Mouse (Mus musculus) forebrain, embryonic 11.5 days (tissue): ENCODE results near the gene 2310061I04Rik. TPM values are rescaled to one million over a fixed set of nuclear protein-coding genes. Genes with fewer than 3 reads are reported as not detected.

Experiments used
- ATAC-seq: fragments of 200-750 bp; cut with Nextera tagmentation; replicated peaks from 2 replicates; pipeline ENCODE4 v1.8.0; 2017; ENCODE audit warnings: moderate TSS enrichment; ENCODE audit not compliant: low FRiP score
- DNase-seq: peaks from one replicate; pipeline ENCODE4 v3.0.0-alpha.2; 2017; ENCODE audit warnings: low spot score
- H3K27ac ChIP-seq: fragments of 300-500 bp; sonication (generic); 2 replicates; pipeline ENCODE4 v1.5.1; 2014; ENCODE audit warnings: low read depth, low read length
- H3K27me3 ChIP-seq: fragments of 300-500 bp; sonication (generic); 2 replicates; pipeline ENCODE4 v1.6.1; 2014; ENCODE audit warnings: mild to moderate bottlenecking, low read length, mixed read lengths; ENCODE audit not compliant: control insufficient read depth, insufficient read depth
- H3K36me3 ChIP-seq: fragments of 300-500 bp; sonication (generic); 2 replicates; pipeline ENCODE4 v1.6.1; 2014; ENCODE audit warnings: mild to moderate bottlenecking, low read length, moderate library complexity, mixed read lengths; ENCODE audit not compliant: control insufficient read depth, insufficient read depth
- H3K4me1 ChIP-seq: fragments of 300-500 bp; sonication (generic); replicated peaks from 2 replicates; pipeline ENCODE4 v1.6.1; 2014; ENCODE audit warnings: low read length, mixed read lengths; ENCODE audit not compliant: control insufficient read depth, insufficient read depth
- H3K4me2 ChIP-seq: fragments of 300-500 bp; sonication (generic); 2 replicates; pipeline ENCODE4 v1.6.1; 2014; ENCODE audit warnings: low read depth, mild to moderate bottlenecking, low read length, moderate library complexity, mixed read lengths; ENCODE audit not compliant: severe bottlenecking
- H3K4me3 ChIP-seq: fragments of 300-500 bp; sonication (generic); 2 replicates; pipeline ENCODE4 v1.5.1; 2014; ENCODE audit warnings: low read depth, low read length
- H3K9ac ChIP-seq: fragments of 300-500 bp; sonication (generic); 2 replicates; pipeline ENCODE4 v1.6.1; 2014; ENCODE audit warnings: low read length
- H3K9me3 ChIP-seq: fragments of 300-500 bp; sonication (generic); 2 replicates; pipeline ENCODE4 v1.6.1; 2016; ENCODE audit warnings: low read length, mixed read lengths; ENCODE audit not compliant: control insufficient read depth
- WGBS: fragments of 180-500 bp; shearing (Covaris S2); extraction: QIAGEN DNeasy Blood & Tissue Kit; methylation state at CpG from one replicate; pipeline ENCODE4 v1.1.7; 2014; 5-methylcytosine and 5-hydroxymethylcytosine counted together
- polyA plus RNA-seq: library from polyadenylated mRNA; unstranded; fragments of >200 nt; fragmentation: Nextera tagmentation; extraction: Ambion mirVana; gene quantifications from 2 replicates; pipeline ENCODE4 v1.2.1, GENCODE M21; 2014

The 2310061I04Rik gene
- polyA plus RNA-seq, 1 experiment from 2014 or later = 26.9 TPM

DNA sequence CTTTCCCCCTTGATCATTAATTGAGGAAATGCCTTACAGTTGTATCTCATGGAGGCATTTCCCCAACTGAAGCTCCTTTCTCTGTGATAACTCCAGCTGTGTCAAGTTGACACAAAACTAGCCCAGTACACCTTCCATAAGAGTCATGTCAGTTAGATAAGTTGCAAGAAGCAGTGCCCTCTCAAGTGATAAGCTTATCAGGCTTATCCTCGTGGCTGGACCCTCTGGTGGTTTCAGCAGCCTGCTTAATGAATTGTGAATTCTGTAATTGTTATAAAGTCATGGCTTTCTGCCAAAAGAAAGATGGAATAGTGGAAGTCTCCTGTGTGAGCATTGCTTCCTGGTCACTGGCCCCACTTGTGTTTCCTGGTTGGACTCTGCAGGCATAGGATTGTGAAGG is 30.2 kb upstream of the 2310061I04Rik start:
- Histone ChIP-seq H3K4me2 (no peak overlapping the region), H3K4me1 (no peaks in the 10 kb centered on the region), H3K27ac (no peak overlapping the region), H3K36me3 (peaks cover 39% of the 10 kb centered on the region; the same call in 1 of the 2 replicates), H3K27me3 (no peaks in the 10 kb centered on the region), H3K9ac (no peak overlapping the region), H3K9me3 (no peaks in the 10 kb centered on the region), H3K4me3 (no peak overlapping the region)
- peak; percentile 17 for DNase-seq
- no peak for ATAC-seq
- WGBS = 81% methylated on average over 1 of the region's 1 CpGs

DNA sequence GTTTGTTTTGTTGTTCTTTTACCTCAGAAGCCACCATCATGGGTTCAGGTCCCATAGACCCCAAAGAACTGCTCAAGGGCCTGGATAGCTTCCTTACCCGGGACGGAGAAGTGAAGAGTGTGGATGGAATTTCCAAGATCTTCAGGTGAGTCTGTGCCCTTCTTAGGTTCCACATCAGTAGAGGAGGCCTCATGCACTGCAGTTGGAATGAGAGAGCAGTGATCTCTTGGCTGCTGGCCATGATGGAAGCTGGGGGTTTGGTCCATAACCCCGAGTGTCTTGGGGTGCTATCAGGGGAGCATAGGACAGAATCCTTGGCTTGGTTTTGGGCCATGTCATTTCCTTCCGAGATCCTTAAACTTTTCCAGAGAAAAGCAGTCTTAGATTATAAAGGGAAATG is 26.1 kb upstream of the 2310061I04Rik start:
- Histone ChIP-seq H3K4me1 (peaks cover 9% of the 10 kb centered on the region), H3K9ac (no peak overlapping the region), H3K9me3 (no peaks in the 10 kb centered on the region), H3K27ac (no peak overlapping the region), H3K4me2 (no peak overlapping the region), H3K4me3 (no peak overlapping the region), H3K36me3 (peaks cover 22% of the 10 kb centered on the region; the same call in 1 of the 2 replicates), H3K27me3 (no peaks in the 10 kb centered on the region)
- no peak for DNase-seq
- WGBS = 93% methylated on average over 4 of the region's 4 CpGs
- no peak for ATAC-seq

DNA sequence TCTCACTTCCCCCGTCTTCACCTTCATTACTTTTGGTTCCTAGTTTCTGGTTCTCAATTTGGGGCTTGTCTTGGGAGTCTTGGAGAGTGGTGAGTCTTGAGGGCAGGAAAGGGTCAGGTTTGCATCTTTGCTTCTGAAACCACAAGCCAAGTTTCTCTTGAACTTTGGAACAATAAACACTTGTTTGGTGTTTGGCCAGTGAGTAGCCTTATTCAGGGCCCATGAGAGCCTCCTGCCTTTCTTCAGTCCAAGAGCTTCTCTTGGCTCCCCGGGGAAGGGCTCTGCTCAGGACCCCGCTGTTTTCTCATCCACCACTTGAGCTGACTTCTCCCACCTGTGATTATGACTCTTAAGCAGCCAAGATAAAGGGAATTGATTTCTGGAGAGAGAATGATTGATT is 25.3 kb upstream of the 2310061I04Rik start:
- peaks cover 16% of the 10 kb centered on the region; the same call in 1 of the 2 replicates for H3K36me3 ChIP-seq
- ATAC-seq = no peak
- H3K9ac ChIP-seq = no peak overlapping the region
- no peak for DNase-seq
- 92% methylated on average over 3 of the region's 3 CpGs for WGBS
- no peaks in the 10 kb centered on the region for H3K27me3 ChIP-seq
- peaks cover 9% of the 10 kb centered on the region for H3K4me1 ChIP-seq
- H3K4me2 ChIP-seq = no peak overlapping the region
- no peaks in the 10 kb centered on the region for H3K9me3 ChIP-seq
- H3K4me3 ChIP-seq = no peak overlapping the region
- no peak overlapping the region for H3K27ac ChIP-seq

DNA sequence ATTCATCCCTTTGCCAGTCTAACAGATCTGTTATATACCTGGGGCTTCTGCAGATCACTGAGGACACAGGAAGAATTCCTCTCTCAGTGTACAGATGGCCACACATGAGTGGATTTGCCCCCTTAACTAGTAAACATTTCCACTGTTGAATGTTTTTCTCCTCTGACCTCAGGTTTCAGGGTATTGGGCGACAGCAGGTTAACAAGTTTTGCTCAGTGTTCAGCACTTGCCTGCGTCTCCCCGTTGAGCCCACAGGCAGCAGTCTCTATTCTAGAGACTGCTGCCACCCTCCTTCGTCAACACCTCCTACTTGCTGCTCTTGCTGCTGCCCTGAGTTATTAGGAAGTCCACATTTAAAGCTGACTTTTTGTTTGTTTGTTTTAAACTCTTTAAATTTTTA is 24.5 kb upstream of the 2310061I04Rik start:
- Histone ChIP-seq H3K4me3 (no peak overlapping the region), H3K4me1 (peaks cover 9% of the 10 kb centered on the region), H3K9me3 (no peaks in the 10 kb centered on the region), H3K27ac (no peak overlapping the region), H3K36me3 (peaks cover 16% of the 10 kb centered on the region; the same call in 1 of the 2 replicates), H3K4me2 (no peak overlapping the region), H3K27me3 (no peaks in the 10 kb centered on the region), H3K9ac (no peak overlapping the region)
- ATAC-seq (no peak), DNase-seq (no peak)
- WGBS = 91% methylated on average over 4 of the region's 4 CpGs

DNA sequence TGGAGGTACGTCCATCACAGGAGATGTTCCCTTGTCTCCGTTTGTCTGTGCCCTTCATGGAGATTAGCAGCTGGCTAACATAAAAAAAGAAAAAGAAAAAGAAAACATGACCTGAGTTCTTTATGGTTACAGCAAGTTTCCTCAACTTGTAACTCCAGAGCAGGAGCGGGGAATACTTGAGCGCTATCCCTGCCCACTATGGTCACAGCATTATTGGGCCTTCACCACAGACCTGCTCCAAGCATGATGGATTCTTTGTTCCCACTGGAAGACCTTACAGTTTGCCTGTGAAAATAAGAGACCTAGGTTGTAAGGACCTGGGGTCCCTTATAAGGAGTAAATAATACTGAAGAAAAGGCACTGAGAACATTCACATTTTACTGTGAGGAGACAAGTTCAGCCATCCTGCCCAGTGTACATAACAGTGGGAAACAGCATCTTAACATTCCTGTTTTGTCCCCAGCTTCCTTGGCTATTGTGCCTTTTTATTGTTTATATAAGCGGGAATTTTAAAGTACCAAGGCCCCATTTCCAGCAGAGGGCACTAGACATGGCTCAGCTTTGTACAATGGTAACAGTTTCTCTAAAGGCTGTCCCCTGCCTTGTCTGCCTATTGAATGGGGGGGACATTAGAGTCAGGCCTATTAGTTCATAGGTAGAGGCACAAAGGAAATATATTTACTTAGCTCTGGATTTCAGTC is 23.8 kb upstream of the 2310061I04Rik start:
- no peak overlapping the region for H3K4me2 ChIP-seq
- H3K27me3 ChIP-seq = no peaks in the 10 kb centered on the region
- peak overlapping the region; percentile 44 for H3K27ac ChIP-seq
- H3K36me3 ChIP-seq = peaks cover 12% of the 10 kb centered on the region; the same call in 1 of the 2 replicates
- H3K4me1 ChIP-seq = peaks cover 9% of the 10 kb centered on the region
- no peak overlapping the region for H3K4me3 ChIP-seq
- WGBS = 78% methylated on average over 5 of the region's 5 CpGs
- no peak for DNase-seq
- no peaks in the 10 kb centered on the region for H3K9me3 ChIP-seq
- H3K9ac ChIP-seq = peak overlapping the region; percentile 9; the same call in 1 of the 2 replicates
- ATAC-seq = no peak

DNA sequence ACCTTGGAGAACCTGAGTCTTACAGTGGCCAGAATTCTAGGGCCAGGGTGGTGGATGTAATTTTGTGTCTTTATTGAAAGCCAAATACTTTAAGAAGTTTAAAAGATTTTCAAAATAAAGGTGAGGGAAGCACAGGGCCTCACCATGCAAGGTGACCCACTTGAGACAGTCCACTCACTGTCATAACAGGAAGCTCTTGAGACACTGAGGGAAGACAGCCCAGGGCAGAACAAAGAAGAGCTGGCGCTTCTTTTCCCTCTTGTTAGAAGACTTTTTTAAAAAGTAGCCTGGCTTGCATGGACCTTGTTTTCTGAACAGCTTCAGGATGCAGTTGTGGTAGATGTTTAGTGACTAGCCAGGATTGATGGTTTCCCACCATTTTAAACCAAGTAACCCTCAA is 23.2 kb upstream of the 2310061I04Rik start:
- no peaks in the 10 kb centered on the region for H3K27me3 ChIP-seq
- DNase-seq = no peak
- ATAC-seq = no peak
- peak overlapping the region; percentile 54; the same call in 1 of the 2 replicates for H3K4me2 ChIP-seq
- peaks cover 10% of the 10 kb centered on the region; the same call in 1 of the 2 replicates for H3K36me3 ChIP-seq
- peak overlapping the region; percentile 97; the same call in 1 of the 2 replicates for H3K9ac ChIP-seq
- WGBS = 90% methylated on average over 1 of the region's 1 CpGs
- H3K9me3 ChIP-seq = no peaks in the 10 kb centered on the region
- H3K4me3 ChIP-seq = no peak overlapping the region
- H3K4me1 ChIP-seq = peaks cover 11% of the 10 kb centered on the region
- peak overlapping the region; percentile 95 for H3K27ac ChIP-seq

DNA sequence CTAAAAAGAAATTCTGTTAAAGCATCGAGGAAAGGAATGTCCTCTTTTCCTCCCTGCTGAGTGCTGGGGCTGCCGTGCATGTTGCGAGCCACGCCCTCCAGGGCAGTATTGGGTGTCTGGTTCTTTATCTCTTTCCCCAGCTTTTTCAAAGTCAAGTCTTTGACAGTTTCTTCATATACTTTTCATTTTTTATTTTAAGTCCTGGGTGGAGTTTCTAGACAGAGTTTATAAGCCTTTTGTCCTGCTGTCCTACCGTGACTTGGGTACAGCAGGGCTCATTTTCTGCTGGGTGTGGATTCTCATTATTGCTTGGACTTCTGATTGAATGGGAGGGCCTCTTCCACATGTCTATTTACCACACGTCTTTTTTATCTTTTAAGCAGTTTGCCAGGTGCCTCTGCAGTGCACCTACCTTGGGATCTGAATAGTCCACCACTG is 22.7 kb upstream of the 2310061I04Rik start:
- peaks cover 8% of the 10 kb centered on the region; the same call in 1 of the 2 replicates for H3K36me3 ChIP-seq
- H3K4me1 ChIP-seq = peaks cover 13% of the 10 kb centered on the region
- peak overlapping the region; percentile 97 for H3K9ac ChIP-seq
- H3K4me3 ChIP-seq = peak overlapping the region; percentile 70; the same call in 1 of the 2 replicates
- H3K4me2 ChIP-seq = peak overlapping the region; percentile 54
- no peak for ATAC-seq
- H3K27ac ChIP-seq = peak overlapping the region; percentile 95
- H3K9me3 ChIP-seq = no peaks in the 10 kb centered on the region
- 58% methylated on average over 6 of the region's 6 CpGs for WGBS
- no peaks in the 10 kb centered on the region for H3K27me3 ChIP-seq
- no peak for DNase-seq

DNA sequence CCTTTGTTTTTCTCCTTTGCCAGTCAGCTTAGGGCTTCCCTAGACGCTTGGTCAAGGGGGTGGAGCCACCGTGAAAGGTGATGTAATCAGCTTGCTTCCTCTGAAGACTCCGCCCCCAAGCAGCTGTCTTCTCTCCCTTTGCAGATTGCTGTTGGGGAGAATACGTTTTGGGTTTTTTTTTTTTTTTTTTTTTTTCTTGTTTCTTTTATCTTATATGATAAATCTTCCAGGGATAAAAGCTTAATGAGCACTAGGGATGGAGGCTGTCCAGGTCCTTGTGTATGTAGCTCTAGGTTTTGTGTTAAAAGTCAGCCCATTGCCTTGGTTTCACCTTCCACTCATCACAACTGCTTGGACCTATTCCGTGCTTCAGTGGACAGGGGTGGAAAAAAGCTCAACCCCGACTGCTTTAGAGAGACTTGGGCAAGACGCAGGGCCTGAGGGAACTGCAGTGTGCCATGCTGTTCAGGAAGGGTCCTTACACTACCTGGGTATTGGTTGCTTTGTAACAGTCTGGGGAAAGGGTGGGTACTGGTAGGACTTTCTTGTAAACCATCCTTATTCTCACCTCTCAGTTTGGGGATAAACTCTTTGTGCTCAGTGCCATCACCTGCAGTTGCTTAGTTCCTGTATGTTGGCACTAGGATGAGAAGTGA is 22.0 kb upstream of the 2310061I04Rik start:
- H3K9ac ChIP-seq = peak overlapping the region; percentile 97
- DNase-seq (peak; percentile 91), ATAC-seq (peak; percentile 49)
- peaks cover 7% of the 10 kb centered on the region; the same call in 1 of the 2 replicates for H3K36me3 ChIP-seq
- no peaks in the 10 kb centered on the region for H3K27me3 ChIP-seq
- no peaks in the 10 kb centered on the region for H3K9me3 ChIP-seq
- WGBS = 13% methylated on average over 7 of the region's 7 CpGs
- peak overlapping the region; percentile 54 for H3K4me2 ChIP-seq
- peaks cover 13% of the 10 kb centered on the region for H3K4me1 ChIP-seq
- peak overlapping the region; percentile 95 for H3K27ac ChIP-seq
- peak overlapping the region; percentile 70 for H3K4me3 ChIP-seq
